Mouse (Mus musculus): ENCODE results near the gene Fam98a.

- no peak for TF ChIP-seq POLR2A (IDR thresholded peaks at IDR 0.05; ENCODE audit: low read depth, low read length)
- no peak for TF ChIP-seq CTCF (IDR thresholded peaks at IDR 0.05; ENCODE audit: borderline replicate concordance, insufficient read depth, low read length)
Measured at GRCm38 (mm10) chr17:75539130-75539529, 12.6 kb downstream of the Fam98a start.
